Mouse (Mus musculus) embryonic facial prominence, embryonic 14.5 days (tissue): ENCODE results near the gene Sorbs1. TPM values are rescaled to one million over a fixed set of nuclear protein-coding genes. Genes with fewer than 3 reads are reported as not detected.

Experiments
- ATAC-seq: fragments of 200-750 bp; cut with Nextera tagmentation; 2 replicates; pipeline ENCODE4 v1.8.0; 2017; ENCODE audit warnings: low read depth, moderate number of reproducible peaks, moderate TSS enrichment
- DNase-seq: peaks from one replicate; pipeline ENCODE4 v3.0.0-alpha.2; 2015; ENCODE audit warnings: low spot score
- H3K27ac ChIP-seq: fragments of 300-500 bp; sonication (generic); replicated peaks from 2 replicates; pipeline ENCODE4 v1.5.1; 2014; ENCODE audit warnings: low read depth, mild to moderate bottlenecking, low read length, moderate library complexity
- H3K27me3 ChIP-seq: fragments of 300-500 bp; sonication (generic); replicated peaks from 2 replicates; pipeline ENCODE4 v1.6.1; 2014; ENCODE audit warnings: low read length; ENCODE audit not compliant: control insufficient read depth, insufficient read depth
- H3K36me3 ChIP-seq: fragments of 300-500 bp; sonication (generic); 2 replicates; pipeline ENCODE4 v1.6.1; 2014; ENCODE audit warnings: low read length, mixed read lengths; ENCODE audit not compliant: control insufficient read depth, insufficient read depth
- H3K4me1 ChIP-seq: fragments of 300-500 bp; sonication (generic); 2 replicates; pipeline ENCODE4 v1.6.1; 2014; ENCODE audit warnings: antibody characterized with exemption, low read length; ENCODE audit not compliant: control insufficient read depth, insufficient read depth
- H3K4me2 ChIP-seq: fragments of 300-500 bp; sonication (generic); 2 replicates; pipeline ENCODE4 v1.6.1; 2014; ENCODE audit warnings: low read depth, mild to moderate bottlenecking, low read length, moderate library complexity, mixed read lengths
- H3K4me3 ChIP-seq: fragments of 300-500 bp; sonication (generic); 2 replicates; pipeline ENCODE4 v1.5.1; 2014; ENCODE audit warnings: low read depth, mild to moderate bottlenecking, low read length
- H3K9ac ChIP-seq: fragments of 300-500 bp; sonication (generic); 2 replicates; pipeline ENCODE4 v1.6.1; 2014; ENCODE audit warnings: low read depth, mild to moderate bottlenecking, low read length, moderate library complexity, mixed read lengths
- H3K9me3 ChIP-seq: fragments of 300-500 bp; sonication (generic); 2 replicates; pipeline ENCODE4 v1.6.1; 2016; ENCODE audit warnings: low read length; ENCODE audit not compliant: control insufficient read depth
- WGBS: fragments of 180-500 bp; shearing (Covaris S2); extraction: QIAGEN DNeasy Blood & Tissue Kit; methylation state at CpG from one replicate; pipeline ENCODE4 v1.1.7; 2014; 5-methylcytosine and 5-hydroxymethylcytosine counted together
- polyA plus RNA-seq: library from polyadenylated mRNA; unstranded; fragments of >200 nt; fragmentation: Nextera tagmentation; extraction: Ambion mirVana; gene quantifications from 2 replicates; pipeline ENCODE4 v1.2.1, GENCODE M21; 2014

The Sorbs1 gene
- polyA plus RNA-seq, 1 experiment from 2014 or later = 54.1 TPM

GRCm38 (mm10) chr19:40302477-40302876 is 211.1 kb downstream of the Sorbs1 start:
- Histone ChIP-seq H3K36me3 (no peaks in the 10 kb centered on the region), H3K27ac (no peak overlapping the region), H3K4me3 (no peak overlapping the region), H3K4me1 (no peaks in the 10 kb centered on the region), H3K27me3 (no peaks in the 10 kb centered on the region), H3K9me3 (no peaks in the 10 kb centered on the region), H3K9ac (no peak overlapping the region), H3K4me2 (no peak overlapping the region)
- ATAC-seq = no peak
- no peak for DNase-seq
- WGBS = 75% methylated on average over 5 of the region's 5 CpGs

GRCm38 (mm10) chr19:40299983-40300759 is 213.4 kb downstream of the Sorbs1 start:
- Histone ChIP-seq H3K9ac (no peak overlapping the region), H3K27ac (no peak overlapping the region), H3K27me3 (no peaks in the 10 kb centered on the region), H3K9me3 (no peaks in the 10 kb centered on the region), H3K36me3 (no peaks in the 10 kb centered on the region), H3K4me3 (no peak overlapping the region), H3K4me1 (no peaks in the 10 kb centered on the region), H3K4me2 (no peak overlapping the region)
- 67% methylated on average over 12 of the region's 12 CpGs for WGBS
- ATAC-seq = no peak
- peak; percentile 27 for DNase-seq

- Histone ChIP-seq H3K9me3 (no peaks in the 10 kb centered on the region), H3K4me3 (no peak overlapping the region), H3K9ac (no peak overlapping the region), H3K4me2 (no peak overlapping the region), H3K36me3 (no peaks in the 10 kb centered on the region), H3K4me1 (no peaks in the 10 kb centered on the region), H3K27ac (no peak overlapping the region), H3K27me3 (no peaks in the 10 kb centered on the region)
- 50% methylated on average over 6 of the region's 6 CpGs for WGBS
- no peak for DNase-seq
- ATAC-seq = no peak
These were observed 214.4 kb downstream of the Sorbs1 start for GRCm38 (mm10) chr19:40299182-40299581.

- WGBS = 78% methylated on average over 2 of the region's 2 CpGs
- H3K4me1 ChIP-seq = no peaks in the 10 kb centered on the region
- H3K9me3 ChIP-seq = no peaks in the 10 kb centered on the region
- H3K9ac ChIP-seq = no peak overlapping the region
- H3K27ac ChIP-seq = no peak overlapping the region
- H3K4me3 ChIP-seq = no peak overlapping the region
- no peak for ATAC-seq
- DNase-seq = no peak
- H3K4me2 ChIP-seq = no peak overlapping the region
- no peaks in the 10 kb centered on the region for H3K36me3 ChIP-seq
- H3K27me3 ChIP-seq = no peaks in the 10 kb centered on the region
These were observed 215.0 kb downstream of the Sorbs1 start for GRCm38 (mm10) chr19:40298574-40298973.

- 59% methylated on average over 4 of the region's 4 CpGs for WGBS
These were observed 215.8 kb downstream of the Sorbs1 start for GRCm38 (mm10) chr19:40297798-40298144.

GRCm38 (mm10) chr19:40297078-40297797 is 216.3 kb downstream of the Sorbs1 start:
- ATAC-seq = no peak
- no peak for DNase-seq
- Histone ChIP-seq H3K27me3 (no peaks in the 10 kb centered on the region), H3K4me1 (no peaks in the 10 kb centered on the region), H3K4me2 (no peak overlapping the region), H3K9me3 (no peaks in the 10 kb centered on the region), H3K9ac (no peak overlapping the region), H3K27ac (no peak overlapping the region), H3K4me3 (no peak overlapping the region), H3K36me3 (no peaks in the 10 kb centered on the region)
- WGBS = 53% methylated on average over 7 of the region's 7 CpGs

More at GRCm38 (mm10) chr19:40297798-40298144, 215.8 kb downstream of the Sorbs1 start:
- Histone ChIP-seq H3K27me3 (no peaks in the 10 kb centered on the region), H3K27ac (no peak overlapping the region), H3K4me3 (no peak overlapping the region), H3K9ac (no peak overlapping the region), H3K36me3 (no peaks in the 10 kb centered on the region), H3K4me2 (no peak overlapping the region), H3K9me3 (no peaks in the 10 kb centered on the region), H3K4me1 (no peaks in the 10 kb centered on the region)
- DNase-seq (no peak), ATAC-seq (no peak)

GRCm38 (mm10) chr19:40294231-40294630 is 219.3 kb downstream of the Sorbs1 start:
- no peak overlapping the region for H3K4me2 ChIP-seq
- no peaks in the 10 kb centered on the region for H3K9me3 ChIP-seq
- no peak for DNase-seq
- no peaks in the 10 kb centered on the region for H3K36me3 ChIP-seq
- WGBS = 60% methylated on average over 1 of the region's 1 CpGs
- no peak for ATAC-seq
- H3K27me3 ChIP-seq = no peaks in the 10 kb centered on the region
- no peak overlapping the region for H3K9ac ChIP-seq
- H3K4me1 ChIP-seq = no peaks in the 10 kb centered on the region
- H3K27ac ChIP-seq = no peak overlapping the region
- no peak overlapping the region for H3K4me3 ChIP-seq

- no peak overlapping the region for H3K4me3 ChIP-seq
- 99% methylated on average over 6 of the region's 6 CpGs for WGBS
- ATAC-seq = no peak
- no peaks in the 10 kb centered on the region for H3K4me1 ChIP-seq
- H3K4me2 ChIP-seq = no peak overlapping the region
- no peaks in the 10 kb centered on the region for H3K36me3 ChIP-seq
- no peaks in the 10 kb centered on the region for H3K27me3 ChIP-seq
- H3K9ac ChIP-seq = no peak overlapping the region
- no peak for DNase-seq
- no peak overlapping the region for H3K27ac ChIP-seq
- H3K9me3 ChIP-seq = no peaks in the 10 kb centered on the region
These were observed 219.8 kb downstream of the Sorbs1 start for GRCm38 (mm10) chr19:40293791-40294190.
